Mouse (Mus musculus) limb, embryonic 12.5 days (tissue): ENCODE measurements at regions not wholly inside any gene's neighbourhood (a gene's known extent, or its start where the extent isn't known, plus 50 kb on each side); places are given as distances from the start of the nearest gene placed in this dataset.

Source experiments
- ATAC-seq: fragments of 200-750 bp; cut with Nextera tagmentation; 2 replicates; pipeline ENCODE4 v1.8.0; 2017; ENCODE audit warnings: low read depth, moderate TSS enrichment; ENCODE audit not compliant: insufficient number of reproducible peaks, insufficient read depth, low FRiP score, low TSS enrichment
- H3K27ac ChIP-seq: fragments of 300-500 bp; sonication (generic); 2 replicates; pipeline ENCODE4 v1.5.1; 2016; ENCODE audit warnings: mild to moderate bottlenecking, moderate library complexity
- H3K27me3 ChIP-seq: fragments of 300-500 bp; sonication (generic); 2 replicates; pipeline ENCODE4 v1.6.1; 2016; ENCODE audit warnings: mild to moderate bottlenecking, moderate library complexity
- H3K36me3 ChIP-seq: fragments of 300-500 bp; sonication (generic); 2 replicates; pipeline ENCODE4 v1.6.1; 2016; ENCODE audit warnings: mild to moderate bottlenecking, moderate library complexity
- H3K4me1 ChIP-seq: fragments of 300-500 bp; sonication (generic); replicated peaks from 2 replicates; pipeline ENCODE4 v1.6.1; 2016
- H3K4me2 ChIP-seq: fragments of 300-500 bp; sonication (generic); 2 replicates; pipeline ENCODE4 v1.6.1; 2016; ENCODE audit warnings: mild to moderate bottlenecking, moderate library complexity
- H3K4me3 ChIP-seq: fragments of 300-500 bp; sonication (generic); replicated peaks from 2 replicates; pipeline ENCODE4 v1.5.1; 2016; ENCODE audit warnings: mild to moderate bottlenecking
- H3K9ac ChIP-seq: fragments of 300-500 bp; sonication (generic); replicated peaks from 2 replicates; pipeline ENCODE4 v1.6.1; 2016; ENCODE audit warnings: mild to moderate bottlenecking, moderate library complexity
- H3K9me3 ChIP-seq: fragments of 300-500 bp; sonication (generic); 2 replicates; pipeline ENCODE4 v1.6.1; 2016; ENCODE audit warnings: mild to moderate bottlenecking, moderate library complexity
- WGBS: fragments of 180-500 bp; shearing (Covaris S2); methylation state at CpG from one replicate; pipeline ENCODE4 v1.1.7; 2016; 5-methylcytosine and 5-hydroxymethylcytosine counted together

DNA sequence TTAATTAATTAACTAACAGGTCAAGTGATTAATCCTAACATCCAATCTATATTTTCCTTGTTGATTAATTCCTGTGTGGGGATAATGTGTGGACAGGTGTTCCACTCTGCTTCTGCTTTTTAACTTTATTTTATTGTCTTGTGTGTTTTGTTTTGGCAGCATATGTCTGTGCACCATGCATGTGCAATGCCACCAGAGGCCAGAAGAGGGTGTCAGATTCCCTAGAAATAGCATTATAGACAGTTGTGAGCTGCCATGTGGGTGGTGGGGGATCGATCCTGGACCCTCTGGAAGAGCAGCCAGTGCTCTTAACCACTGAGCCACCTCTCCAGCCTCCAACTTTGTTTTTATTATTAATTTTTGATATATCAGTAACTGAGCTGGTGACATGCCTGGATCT, 65.6 kb downstream of the En1 start:
- Histone ChIP-seq H3K27ac (no peak overlapping the region), H3K9ac (no peak overlapping the region), H3K4me1 (no peaks in the 10 kb centered on the region), H3K4me2 (no peak overlapping the region), H3K27me3 (peaks cover 3% of the 10 kb centered on the region; the same call in 1 of the 2 replicates), H3K4me3 (no peak overlapping the region), H3K9me3 (no peaks in the 10 kb centered on the region), H3K36me3 (no peaks in the 10 kb centered on the region)
- no peak for ATAC-seq
- 75% methylated on average over 1 of the region's 1 CpGs for WGBS

DNA sequence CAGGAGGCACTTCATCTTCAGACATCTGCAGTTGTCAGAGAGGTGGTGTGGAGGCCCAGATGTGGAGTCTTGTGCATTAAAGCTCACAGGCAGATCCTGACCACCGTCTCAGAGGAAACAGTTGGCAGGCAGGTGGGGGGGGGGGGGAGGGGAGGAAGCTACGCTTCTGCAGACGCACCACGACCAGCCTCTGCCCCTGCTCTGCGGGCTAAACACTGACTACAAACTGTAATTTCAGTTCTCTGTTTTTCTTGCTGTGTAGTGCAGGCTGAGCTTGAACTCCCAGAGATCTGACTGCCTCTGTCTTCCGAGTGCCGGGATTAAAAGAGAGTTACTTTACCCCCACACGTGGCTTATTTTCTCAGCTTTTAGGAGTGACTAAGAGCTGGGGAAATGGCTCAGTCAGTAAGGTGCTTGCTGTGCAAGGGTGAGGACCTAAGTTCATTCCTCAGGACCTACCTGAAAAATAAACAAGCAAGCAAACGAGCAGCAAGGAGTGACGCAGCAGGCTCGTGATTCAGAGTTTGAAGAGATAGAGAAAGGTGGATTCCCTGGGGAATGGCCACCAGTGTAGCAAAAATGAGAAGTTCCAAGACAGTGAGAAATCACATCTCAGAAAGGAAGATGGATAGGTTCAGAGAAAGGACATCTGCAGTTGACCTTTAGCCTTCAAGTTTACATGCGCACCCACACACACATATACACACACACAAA, 81.5 kb downstream of the En1 start:
- WGBS = 49% methylated on average over 12 of the region's 12 CpGs
- Histone ChIP-seq H3K4me1 (peaks cover 29% of the 10 kb centered on the region), H3K4me3 (no peak overlapping the region), H3K9me3 (no peaks in the 10 kb centered on the region), H3K36me3 (no peaks in the 10 kb centered on the region), H3K27ac (no peak overlapping the region), H3K27me3 (peaks cover 16% of the 10 kb centered on the region; the same call in 1 of the 2 replicates), H3K4me2 (no peak overlapping the region), H3K9ac (no peak overlapping the region)
- no peak for ATAC-seq

GRCm38 (mm10) chr1:120685650-120686244, 83.5 kb downstream of the En1 start:
- no peaks in the 10 kb centered on the region for H3K9me3 ChIP-seq
- 0 out of 2 replicates have a peak, but pooled peaks have one; percentile 28 for ATAC-seq
- H3K27me3 ChIP-seq = 0 out of 2 replicates have a peak, but pooled peaks cover 13% of the 10 kb centered on the region
- H3K4me1 ChIP-seq = peaks cover 29% of the 10 kb centered on the region
- H3K4me3 ChIP-seq = no peak overlapping the region
- 34% methylated on average over 6 of the region's 6 CpGs for WGBS
- H3K36me3 ChIP-seq = no peaks in the 10 kb centered on the region
- no peak overlapping the region for H3K9ac ChIP-seq
- no peak overlapping the region for H3K27ac ChIP-seq
- H3K4me2 ChIP-seq = no peak overlapping the region

DNA sequence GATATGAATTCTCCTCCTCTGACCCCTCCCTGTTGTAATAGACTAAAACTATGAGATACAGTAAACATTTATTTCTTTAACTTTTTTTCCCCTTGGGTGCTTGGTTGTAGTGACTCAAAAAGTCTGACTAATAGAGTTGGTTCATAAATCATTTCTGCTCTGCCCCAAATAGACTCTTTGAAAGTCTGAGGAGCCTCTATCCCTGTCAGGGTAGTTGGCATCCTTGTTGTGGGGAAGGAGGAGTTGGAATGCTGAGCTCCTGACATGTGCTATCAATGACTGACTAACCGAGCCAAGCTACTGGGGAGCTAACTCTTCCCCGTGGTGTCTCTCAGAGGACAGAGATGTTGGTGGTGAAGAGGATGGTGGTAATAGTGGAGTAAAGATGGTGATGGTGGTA, 89.4 kb downstream of the En1 start:
- ATAC-seq = no peak
- WGBS = 74% methylated on average over 2 of the region's 2 CpGs
- no peak overlapping the region for H3K27ac ChIP-seq

GRCm38 (mm10) chr1:120698189-120698588, 96.0 kb downstream of the En1 start:
- Histone ChIP-seq H3K27me3 (no peaks in the 10 kb centered on the region), H3K4me3 (no peak overlapping the region), H3K4me1 (no peaks in the 10 kb centered on the region; the same call in 1 of the 2 replicates), H3K9me3 (peaks cover 16% of the 10 kb centered on the region; the same call in 1 of the 2 replicates), H3K9ac (no peak overlapping the region), H3K4me2 (no peak overlapping the region), H3K27ac (no peak overlapping the region), H3K36me3 (no peaks in the 10 kb centered on the region)
- 73% methylated on average over 4 of the region's 4 CpGs for WGBS
- no peak for ATAC-seq

More for the DNA sequence above, 89.4 kb downstream of the En1 start:
- H3K36me3 ChIP-seq = no peaks in the 10 kb centered on the region
- no peak overlapping the region for H3K4me2 ChIP-seq
- no peak overlapping the region for H3K4me3 ChIP-seq
- H3K9me3 ChIP-seq = peaks cover 9% of the 10 kb centered on the region; the same call in 1 of the 2 replicates
- H3K4me1 ChIP-seq = peaks cover 15% of the 10 kb centered on the region
- no peak overlapping the region for H3K9ac ChIP-seq
- H3K27me3 ChIP-seq = 0 out of 2 replicates have a peak, but pooled peaks cover 7% of the 10 kb centered on the region

DNA sequence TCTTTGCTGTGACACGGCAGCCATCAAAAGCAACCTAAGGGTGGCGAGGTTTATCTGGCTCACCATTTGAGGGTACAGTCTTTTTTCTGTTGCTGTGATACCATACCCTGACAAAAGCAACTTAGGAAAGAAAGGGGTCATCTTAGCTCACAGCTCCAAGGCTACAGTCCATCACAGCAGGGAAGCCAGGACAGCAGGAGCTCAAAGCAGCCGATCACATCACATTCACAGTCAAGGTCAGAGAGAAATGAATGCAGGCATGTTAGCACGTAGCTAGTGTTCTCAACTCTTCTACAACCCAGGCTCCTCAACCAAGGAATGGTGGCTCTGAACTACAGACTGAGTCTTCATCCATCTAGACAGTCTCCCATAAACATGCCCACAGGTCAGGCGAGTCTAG, 102.0 kb downstream of the En1 start:
- no peak overlapping the region for H3K27ac ChIP-seq
- no peaks in the 10 kb centered on the region; the same call in 1 of the 2 replicates for H3K4me1 ChIP-seq
- no peak for ATAC-seq
- peaks cover 9% of the 10 kb centered on the region; the same call in 1 of the 2 replicates for H3K27me3 ChIP-seq
- no peaks in the 10 kb centered on the region for H3K9me3 ChIP-seq
- WGBS = 74% methylated on average over 5 of the region's 5 CpGs
- no peak overlapping the region for H3K4me3 ChIP-seq
- no peak overlapping the region for H3K9ac ChIP-seq
- no peak overlapping the region for H3K4me2 ChIP-seq
- no peaks in the 10 kb centered on the region for H3K36me3 ChIP-seq

DNA sequence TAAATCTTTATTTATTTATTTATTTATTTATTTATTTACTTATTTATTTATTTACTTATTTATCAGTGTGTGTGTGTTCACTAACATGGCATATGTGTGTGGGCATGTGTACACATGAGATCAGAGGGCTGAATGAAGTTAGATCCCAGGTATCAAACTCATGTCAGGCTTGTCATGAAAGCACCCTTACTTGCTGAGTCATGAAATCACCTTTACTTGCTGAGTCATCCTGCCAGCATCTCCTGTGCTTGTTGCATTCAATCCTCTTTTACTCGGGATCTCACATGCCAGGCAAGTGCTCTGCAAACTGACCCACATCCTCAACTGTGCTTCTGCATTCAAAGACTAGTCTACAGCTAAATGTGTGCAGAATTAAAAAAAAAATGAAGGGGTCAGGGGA, 103.8 kb downstream of the En1 start:
- Histone ChIP-seq H3K36me3 (no peaks in the 10 kb centered on the region), H3K4me1 (no peaks in the 10 kb centered on the region), H3K27ac (no peak overlapping the region), H3K9me3 (no peaks in the 10 kb centered on the region), H3K27me3 (peaks cover 9% of the 10 kb centered on the region; the same call in 1 of the 2 replicates), H3K9ac (no peak overlapping the region), H3K4me2 (no peak overlapping the region), H3K4me3 (no peak overlapping the region)
- ATAC-seq = no peak
- WGBS = 82% methylated on average over 1 of the region's 1 CpGs

DNA sequence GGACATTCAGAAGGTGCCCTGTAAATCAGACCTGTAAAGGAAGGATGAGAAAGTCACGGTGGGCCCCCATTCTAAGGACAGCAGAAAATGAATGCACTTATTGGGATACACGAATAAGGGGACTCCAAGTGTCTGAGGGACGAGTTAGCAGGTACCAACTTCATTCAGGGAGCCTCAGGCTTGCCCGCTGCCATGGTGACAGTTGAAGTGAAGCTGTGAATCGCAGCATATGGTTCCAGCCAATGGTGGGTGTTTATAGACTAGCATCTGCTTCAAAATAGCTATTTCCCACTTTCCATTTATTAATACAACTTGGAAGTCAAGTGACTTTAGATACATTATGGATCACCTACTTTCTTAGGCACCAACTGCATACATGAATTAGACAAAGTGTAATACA, 106.3 kb downstream of the En1 start:
- H3K4me3 ChIP-seq = no peak overlapping the region
- H3K36me3 ChIP-seq = no peaks in the 10 kb centered on the region
- H3K9ac ChIP-seq = no peak overlapping the region
- no peak for ATAC-seq
- H3K27ac ChIP-seq = no peak overlapping the region
- no peak overlapping the region for H3K4me2 ChIP-seq
- no peaks in the 10 kb centered on the region for H3K4me1 ChIP-seq
- H3K27me3 ChIP-seq = peaks cover 9% of the 10 kb centered on the region; the same call in 1 of the 2 replicates
- WGBS = 71% methylated on average over 5 of the region's 5 CpGs
- H3K9me3 ChIP-seq = no peaks in the 10 kb centered on the region

- Histone ChIP-seq H3K9ac (no peak overlapping the region), H3K27ac (peak overlapping the region; percentile 72; the same call in 1 of the 2 replicates), H3K4me2 (no peak overlapping the region), H3K36me3 (no peaks in the 10 kb centered on the region), H3K9me3 (0 out of 2 replicates have a peak, but pooled peaks cover 3% of the 10 kb centered on the region), H3K27me3 (no peaks in the 10 kb centered on the region; the same call in 1 of the 2 replicates), H3K4me3 (no peak overlapping the region), H3K4me1 (peaks cover 17% of the 10 kb centered on the region)
- peak; percentile 81 for ATAC-seq
- 25% methylated on average over 9 of the region's 9 CpGs for WGBS
Observed at GRCm38 (mm10) chr1:120715105-120715877, 113.1 kb downstream of the En1 start.

DNA sequence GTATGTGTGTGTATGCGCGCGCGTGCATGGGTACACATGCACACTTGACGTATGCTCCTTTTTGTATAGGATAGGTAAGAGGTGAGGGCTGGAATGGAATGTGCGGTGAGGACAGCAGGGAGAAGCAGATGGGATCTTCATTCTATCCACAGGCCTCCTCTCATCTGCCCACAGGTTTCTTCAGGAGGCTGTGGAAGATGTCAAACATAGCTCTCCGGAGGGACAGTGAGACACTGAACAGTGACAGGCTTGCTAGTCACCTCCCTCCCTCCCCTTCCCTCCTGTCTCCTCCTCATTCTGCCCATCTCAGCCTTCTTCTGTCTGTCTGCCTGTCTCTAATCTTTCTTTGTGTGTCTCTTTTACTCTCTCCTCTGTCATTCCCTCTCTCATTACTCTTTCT, 124.6 kb downstream of the En1 start:
- no peak overlapping the region for H3K9ac ChIP-seq
- H3K9me3 ChIP-seq = no peaks in the 10 kb centered on the region
- H3K4me2 ChIP-seq = no peak overlapping the region
- WGBS = 88% methylated on average over 7 of the region's 7 CpGs
- no peak overlapping the region for H3K4me3 ChIP-seq
- no peaks in the 10 kb centered on the region for H3K36me3 ChIP-seq
- H3K27ac ChIP-seq = no peak overlapping the region
- ATAC-seq = no peak
- peaks cover 13% of the 10 kb centered on the region; the same call in 1 of the 2 replicates for H3K27me3 ChIP-seq
- H3K4me1 ChIP-seq = no peaks in the 10 kb centered on the region

GRCm38 (mm10) chr1:120727427-120727826, 125.2 kb downstream of the En1 start:
- Histone ChIP-seq H3K9me3 (no peaks in the 10 kb centered on the region), H3K36me3 (no peaks in the 10 kb centered on the region), H3K4me1 (no peaks in the 10 kb centered on the region), H3K4me3 (no peak overlapping the region), H3K27me3 (peaks cover 15% of the 10 kb centered on the region; the same call in 1 of the 2 replicates), H3K27ac (no peak overlapping the region), H3K9ac (no peak overlapping the region), H3K4me2 (no peak overlapping the region)
- 40% methylated on average over 8 of the region's 8 CpGs for WGBS
- no peak for ATAC-seq
